Mouse (Mus musculus) forebrain, embryonic 16.5 days (tissue): Measurements from ENCODE around the gene Zfp524. TPM values are rescaled to one million over a fixed set of nuclear protein-coding genes. Genes with fewer than 3 reads are reported as not detected.
A peak's percentile ranks its signal among the peaks of the same experiment; 100 is the strongest.
"Not testable (repeated sequence)": the region's sequence is repeated elsewhere in the genome, so short reads cannot be mapped to it uniquely, and the experiment has no call there.

Experiments used
- ATAC-seq: fragments of 200-750 bp; cut with Nextera tagmentation; 2 replicates; pipeline ENCODE4 v1.8.0; 2017; ENCODE audit warnings: mild to moderate bottlenecking, moderate library complexity
- H3K27ac ChIP-seq: fragments of 300-500 bp; sonication (generic); 2 replicates; pipeline ENCODE4 v1.5.1; 2014; ENCODE audit warnings: low read length, control low read depth
- H3K27me3 ChIP-seq: fragments of 300-500 bp; sonication (generic); replicated peaks from 2 replicates; pipeline ENCODE4 v1.6.1; 2014; ENCODE audit warnings: low read length; ENCODE audit not compliant: control insufficient read depth, insufficient read depth
- H3K36me3 ChIP-seq: fragments of 300-500 bp; sonication (generic); 2 replicates; pipeline ENCODE4 v1.6.1; 2014; ENCODE audit not compliant: control insufficient read depth, insufficient read depth
- H3K4me1 ChIP-seq: fragments of 300-500 bp; sonication (generic); replicated peaks from 2 replicates; pipeline ENCODE4 v1.6.1; 2014; ENCODE audit warnings: low read length; ENCODE audit not compliant: control insufficient read depth, insufficient read depth
- H3K4me2 ChIP-seq: fragments of 300-500 bp; sonication (generic); 2 replicates; pipeline ENCODE4 v1.6.1; 2014; ENCODE audit warnings: mild to moderate bottlenecking, low read length, control low read depth
- H3K4me3 ChIP-seq: fragments of 300-500 bp; sonication (generic); replicated peaks from 2 replicates; pipeline ENCODE4 v1.5.1; 2014; ENCODE audit warnings: mild to moderate bottlenecking, low read length, control low read depth
- H3K9ac ChIP-seq: fragments of 300-500 bp; sonication (generic); replicated peaks from 2 replicates; pipeline ENCODE4 v1.6.1; 2014; ENCODE audit warnings: low read depth, low read length, control low read depth
- H3K9me3 ChIP-seq: fragments of 300-500 bp; sonication (generic); 2 replicates; pipeline ENCODE4 v1.6.1; 2016; ENCODE audit warnings: low read length; ENCODE audit not compliant: control insufficient read depth
- WGBS: fragments of 180-500 bp; shearing (Covaris S2); extraction: QIAGEN DNeasy Blood & Tissue Kit; methylation state at CpG from one replicate; pipeline ENCODE4 v1.1.7; 2014; 5-methylcytosine and 5-hydroxymethylcytosine counted together
- polyA plus RNA-seq: library from polyadenylated mRNA; unstranded; fragments of >200 nt; fragmentation: Nextera tagmentation; extraction: Ambion mirVana; gene quantifications from 2 replicates; pipeline ENCODE4 v1.2.1, GENCODE M21; 2015

The Zfp524 gene
- polyA plus RNA-seq, 1 experiment from 2014 or later: 11.3 TPM

- H3K4me1 ChIP-seq: peaks cover 39% of the 10 kb centered on the region
- no peak overlapping the region for H3K9ac ChIP-seq
- H3K4me2 ChIP-seq: peak overlapping the region; percentile 90
- WGBS: 55% methylated on average over 58 of the region's 59 CpGs
- H3K4me3 ChIP-seq: peak overlapping the region; percentile 2; the same call in 1 of the 2 replicates
- H3K27ac ChIP-seq: no peak overlapping the region
- ATAC-seq: no peak
- no peaks in the 10 kb centered on the region for H3K27me3 ChIP-seq
- H3K9me3 ChIP-seq: no peaks in the 10 kb centered on the region
- H3K36me3 ChIP-seq: peaks cover 21% of the 10 kb centered on the region
These were observed 20.0 kb upstream of the Zfp524 start for GRCm38 (mm10) chr7:4993999-4994788.

- Histone ChIP-seq H3K4me2 (peak overlapping the region; percentile 90), H3K27ac (peak overlapping the region; percentile 33), H3K4me1 (peaks cover 39% of the 10 kb centered on the region), H3K9ac (peak overlapping the region; percentile 73), H3K9me3 (no peaks in the 10 kb centered on the region), H3K36me3 (peaks cover 21% of the 10 kb centered on the region), H3K27me3 (no peaks in the 10 kb centered on the region), H3K4me3 (peak overlapping the region; percentile 55)
- ATAC-seq: peak; percentile 2
- 4% methylated on average over 19 of the region's 19 CpGs for WGBS
These were observed 18.8 kb upstream of the Zfp524 start for GRCm38 (mm10) chr7:4995268-4996002.

- no peaks in the 10 kb centered on the region for H3K27me3 ChIP-seq
- 3% methylated on average over 22 of the region's 26 CpGs for WGBS
- peak within 1 kb of the TSS; percentile 73 for H3K9ac ChIP-seq
- H3K4me3 ChIP-seq: peak within 1 kb of the TSS; percentile 55
- H3K9me3 ChIP-seq: no peaks in the 10 kb centered on the region
- H3K4me1 ChIP-seq: peaks cover 39% of the 10 kb centered on the region
- peak within 1 kb of the TSS; percentile 82 for H3K27ac ChIP-seq
- H3K4me2 ChIP-seq: peak within 1 kb of the TSS; percentile 90
- H3K36me3 ChIP-seq: peaks cover 21% of the 10 kb centered on the region
- ATAC-seq: peak; percentile 84
These were observed 18.0 kb upstream of the Zfp524 start, which contains the start of gene Zfp579 for GRCm38 (mm10) chr7:4996003-4996895. Zfp579 (minus strand) TSS chr7:4996158.

- Histone ChIP-seq H3K27me3 (no peaks in the 10 kb centered on the region), H3K4me2 (peak overlapping the region; percentile 90), H3K27ac (no peak overlapping the region), H3K9me3 (no peaks in the 10 kb centered on the region), H3K4me1 (peaks cover 39% of the 10 kb centered on the region), H3K4me3 (peak overlapping the region; percentile 55), H3K9ac (peak overlapping the region; percentile 73), H3K36me3 (peaks cover 14% of the 10 kb centered on the region)
- 66% methylated on average over 6 of the region's 8 CpGs for WGBS
- no peak for ATAC-seq
These were observed 17.3 kb upstream of the Zfp524 start for GRCm38 (mm10) chr7:4996934-4997333.

GRCm38 (mm10) chr7:4999876-5000275 lies 14.3 kb upstream of the Zfp524 start:
- Histone ChIP-seq H3K9me3 (no peaks in the 10 kb centered on the region), H3K9ac (no peak overlapping the region), H3K27me3 (no peaks in the 10 kb centered on the region), H3K4me2 (no peak overlapping the region), H3K36me3 (no peaks in the 10 kb centered on the region), H3K4me1 (peaks cover 17% of the 10 kb centered on the region), H3K4me3 (no peak overlapping the region), H3K27ac (no peak overlapping the region)
- no peak for ATAC-seq
- WGBS: 64% methylated on average over 2 of the region's 2 CpGs

GRCm38 (mm10) chr7:5002876-5003275 lies 11.3 kb upstream of the Zfp524 start:
- H3K4me3 ChIP-seq: not testable (repeated sequence)

GRCm38 (mm10) chr7:5008229-5008628 lies 6.0 kb upstream of the Zfp524 start:
- H3K27me3 ChIP-seq: no peaks in the 10 kb centered on the region
- no peak overlapping the region for H3K4me2 ChIP-seq
- H3K27ac ChIP-seq: no peak overlapping the region
- peaks cover 50% of the 10 kb centered on the region for H3K36me3 ChIP-seq
- no peak overlapping the region for H3K9ac ChIP-seq
- WGBS: 96% methylated on average over 26 of the region's 26 CpGs
- ATAC-seq: no peak
- H3K4me3 ChIP-seq: no peak overlapping the region
- 0 out of 2 replicates have a peak, but pooled peaks cover 2% of the 10 kb centered on the region for H3K4me1 ChIP-seq
- H3K9me3 ChIP-seq: no peaks in the 10 kb centered on the region

More at GRCm38 (mm10) chr7:5002876-5003275, 11.3 kb upstream of the Zfp524 start:
- ATAC-seq, H3K9me3 ChIP-seq, H3K27me3 ChIP-seq, H3K4me1 ChIP-seq, H3K27ac ChIP-seq, H3K9ac ChIP-seq, H3K4me2 ChIP-seq: not testable (repeated sequence)
- 59% methylated on average over 8 of the region's 8 CpGs for WGBS
- H3K36me3 ChIP-seq: peaks cover 13% of the 10 kb centered on the region

- WGBS: 91% methylated on average over 27 of the region's 27 CpGs
- Histone ChIP-seq H3K9me3 (no peaks in the 10 kb centered on the region), H3K4me2 (no peak overlapping the region), H3K36me3 (peaks cover 36% of the 10 kb centered on the region), H3K4me1 (peaks cover 12% of the 10 kb centered on the region), H3K27me3 (no peaks in the 10 kb centered on the region), H3K4me3 (no peak overlapping the region), H3K27ac (no peak overlapping the region), H3K9ac (no peak overlapping the region)
- ATAC-seq: no peak
These were observed 1.3 kb upstream of the Zfp524 start for GRCm38 (mm10) chr7:5012681-5013513.
